Mouse (Mus musculus) megakaryocyte, embryonic 14.5 days (primary cell): ENCODE results near the gene Surf4.

ENCODE experiments used
- FLI1 ChIP-seq: IDR thresholded peaks from 2 replicates; pipeline ENCODE4 v1.6.1; 2012; ENCODE audit warnings: low read length, inconsistent platforms, mixed read lengths
- GATA1 ChIP-seq: IDR thresholded peaks from 3 replicates; pipeline ENCODE4 v1.6.1; 2012; ENCODE audit warnings: mixed read lengths, low read length, inconsistent platforms, borderline replicate concordance

DNA sequence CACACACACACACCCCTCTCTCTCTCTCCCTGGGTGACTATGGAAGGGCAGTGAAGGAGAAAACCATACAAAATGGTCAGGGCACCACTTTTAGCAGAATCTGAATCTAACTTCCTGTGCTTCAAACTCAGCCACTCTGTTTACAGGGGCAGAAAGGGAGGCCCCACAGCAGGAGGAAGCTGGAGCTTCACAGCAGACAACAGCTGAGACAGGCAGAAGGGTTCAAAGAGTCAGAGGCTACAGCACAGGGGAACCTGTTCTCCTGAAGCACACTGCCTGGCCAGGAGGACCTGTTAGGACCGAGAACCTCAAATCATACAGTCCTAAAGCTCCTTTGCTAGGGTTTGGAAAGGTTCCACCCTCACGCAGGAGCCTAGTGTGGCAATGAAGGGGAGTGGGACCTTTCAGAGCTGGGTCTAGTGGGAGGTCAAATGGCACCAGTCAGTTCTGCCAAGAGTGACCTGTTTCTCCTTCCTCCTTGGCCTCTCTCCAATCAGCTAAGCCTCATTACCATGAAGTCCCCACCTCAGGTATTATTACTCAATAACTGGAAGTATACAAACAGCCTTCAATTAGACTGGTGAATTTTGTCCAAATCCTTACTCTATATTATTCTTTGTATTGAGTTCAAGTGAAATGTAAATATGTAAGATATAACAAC lies 21.1 kb upstream of the Surf4 start:
- TF ChIP-seq GATA1, result no peak
- no peak for TF ChIP-seq FLI1
